Mouse (Mus musculus) CH12.LX (cell line): ENCODE measurements around the gene Phf23. TPM values are rescaled to one million over a fixed set of nuclear protein-coding genes. Genes with fewer than 3 reads are reported as not detected.

Experiments used
- DNase-seq: peaks from one replicate; pipeline ENCODE4 v3.0.0-alpha.2; 2013; ENCODE audit errors: extremely low read depth
- H3K27ac ChIP-seq: 2 replicates; pipeline ENCODE4 v1.5.1; 2012; ENCODE audit warnings: low read depth, mild to moderate bottlenecking, control low read depth, moderate library complexity; ENCODE audit not compliant: insufficient read depth
- H3K27me3 ChIP-seq: replicated peaks from 2 replicates; pipeline ENCODE3; 2012; ENCODE audit warnings: inconsistent platforms
- H3K36me3 ChIP-seq, 2 experiments: replicated peaks in 1 of 2; 2 replicates each; pipeline versions ENCODE3 to v1.6.1; 2012; ENCODE audit warnings: inconsistent platforms in 1 of 2, low read length in 1 of 2, mild to moderate bottlenecking in 1 of 2, mixed read lengths in 1 of 2, moderate library complexity in 1 of 2; ENCODE audit not compliant: control insufficient read depth in 1 of 2, insufficient read depth in 1 of 2
- H3K4me1 ChIP-seq, 2 experiments: 2 replicates each; pipeline ENCODE4 v1.6.1; 2012; ENCODE audit warnings: inconsistent platforms in 1 of 2, moderate library complexity in 1 of 2; ENCODE audit not compliant: insufficient read depth in 2 of 2, control insufficient read depth in 1 of 2
- H3K4me2 ChIP-seq: 2 replicates; pipeline ENCODE4 v1.6.1; 2012; ENCODE audit warnings: low read depth, mild to moderate bottlenecking, control low read depth; ENCODE audit not compliant: poor library complexity, insufficient read depth, severe bottlenecking
- H3K4me3 ChIP-seq, 3 experiments: fragments of 150-350 bp in 1 of 3; sonication (generic) in 1 of 3; replicated peaks in 1 of 3; 2 replicates each; pipeline versions ENCODE3 to v1.5.1; 2011 to 2012; ENCODE audit warnings: low read depth in 2 of 3, low read length in 2 of 3, mild to moderate bottlenecking in 2 of 3, moderate library complexity in 2 of 3, control low read depth in 1 of 3, improper control_type of control experiment in 1 of 3, inconsistent platforms in 1 of 3, mixed read lengths in 1 of 3; ENCODE audit not compliant: poor library complexity in 1 of 3
- H3K79me2 ChIP-seq: replicated peaks from 2 replicates; pipeline ENCODE4 v1.6.1; 2012; ENCODE audit warnings: mild to moderate bottlenecking, moderate library complexity; ENCODE audit not compliant: control insufficient read depth, poor library complexity, insufficient read depth, severe bottlenecking; ENCODE audit errors: extremely low read depth
- H3K9ac ChIP-seq: 2 replicates; pipeline ENCODE4 v1.6.1; 2012; ENCODE audit warnings: low read depth, mild to moderate bottlenecking, control low read depth, moderate library complexity; ENCODE audit not compliant: insufficient read depth
- H3K9me3 ChIP-seq: replicated peaks from 2 replicates; pipeline ENCODE3; 2012; ENCODE audit warnings: low read length, inconsistent platforms, mixed read lengths
- CHD1 ChIP-seq: IDR thresholded peaks from 2 replicates; pipeline ENCODE4 v1.6.1; 2012; ENCODE audit warnings: low read depth, low read length, improper control_type of control experiment, inconsistent platforms
- CTCF ChIP-seq, 2 experiments: IDR thresholded peaks in 1 of 2; conservative IDR thresholded peaks in 1 of 2; 2 replicates each; pipeline ENCODE4 v1.5.1; 2011 to 2012; ENCODE audit warnings: low read depth in 2 of 2, low read length in 2 of 2, improper control_type of control experiment in 1 of 2, inconsistent platforms in 1 of 2, mild to moderate bottlenecking in 1 of 2, moderate library complexity in 1 of 2
- E2F4 ChIP-seq: IDR thresholded peaks from 2 replicates; pipeline ENCODE4 v1.6.1; 2011; ENCODE audit warnings: low read depth, low read length, improper control_type of control experiment; ENCODE audit not compliant: insufficient replicate concordance
- ELF1 ChIP-seq: IDR thresholded peaks from 2 replicates; pipeline ENCODE4 v1.6.1; 2014; ENCODE audit warnings: low read depth, mild to moderate bottlenecking, inconsistent platforms, low read length, improper control_type of control experiment
- EP300 ChIP-seq: IDR thresholded peaks from 2 replicates; pipeline ENCODE4 v1.6.1; 2011; ENCODE audit warnings: low read length, improper control_type of control experiment
- GABPA ChIP-seq: IDR thresholded peaks from 2 replicates; pipeline ENCODE4 v1.6.1; 2012; ENCODE audit warnings: low read depth, low read length, improper control_type of control experiment, inconsistent platforms; ENCODE audit not compliant: insufficient replicate concordance
- IRF4 ChIP-seq: IDR thresholded peaks from 2 replicates; pipeline ENCODE4 v1.6.1; 2014; ENCODE audit warnings: low read depth, mild to moderate bottlenecking, inconsistent platforms, low read length, improper control_type of control experiment
- JUND ChIP-seq: conservative IDR thresholded peaks from 2 replicates; pipeline ENCODE4 v1.6.1; 2011; ENCODE audit warnings: low read depth, low read length, improper control_type of control experiment
- MAFK ChIP-seq: IDR thresholded peaks from 2 replicates; pipeline ENCODE4 v1.6.1; 2011; ENCODE audit warnings: low read length, improper control_type of control experiment; ENCODE audit not compliant: insufficient replicate concordance
- MAX ChIP-seq: IDR thresholded peaks from 2 replicates; pipeline ENCODE4 v1.6.1; 2011; ENCODE audit warnings: low read length, improper control_type of control experiment
- MAZ ChIP-seq: IDR thresholded peaks from 2 replicates; pipeline ENCODE4 v1.6.1; 2012; ENCODE audit warnings: low read depth, mild to moderate bottlenecking, inconsistent platforms, low read length, improper control_type of control experiment, moderate library complexity
- MXI1 ChIP-seq: IDR thresholded peaks from 2 replicates; pipeline ENCODE4 v1.6.1; 2011; ENCODE audit warnings: mild to moderate bottlenecking, low read depth, low read length, improper control_type of control experiment
- MYC ChIP-seq: IDR thresholded peaks from 2 replicates; pipeline ENCODE4 v1.6.1; 2011; ENCODE audit warnings: low read depth, mild to moderate bottlenecking, improper control_type of control experiment, low read length
- NELFE ChIP-seq: IDR thresholded peaks from 2 replicates; pipeline ENCODE4 v1.6.1; 2011; ENCODE audit warnings: low read depth, low read length, improper control_type of control experiment
- NRF1 ChIP-seq: IDR thresholded peaks from 2 replicates; pipeline ENCODE4 v1.6.1; 2014; ENCODE audit warnings: low read depth, mild to moderate bottlenecking, inconsistent platforms, low read length, improper control_type of control experiment, moderate library complexity
- POLR2AphosphoS2 ChIP-seq: IDR thresholded peaks from 2 replicates; pipeline ENCODE4 v1.6.1; 2011; ENCODE audit warnings: low read depth, low read length, improper control_type of control experiment
- RCOR1 ChIP-seq: conservative IDR thresholded peaks from 2 replicates; pipeline ENCODE4 v1.6.1; 2012; ENCODE audit warnings: low read depth, mild to moderate bottlenecking, inconsistent platforms, low read length, improper control_type of control experiment
- TCF12 ChIP-seq: IDR thresholded peaks from 2 replicates; pipeline ENCODE4 v1.6.1; 2014; ENCODE audit warnings: low read depth, mild to moderate bottlenecking, inconsistent platforms, low read length, improper control_type of control experiment
- USF1 ChIP-seq: IDR thresholded peaks from 2 replicates; pipeline ENCODE4 v1.6.1; 2014; ENCODE audit warnings: low read depth, mild to moderate bottlenecking, inconsistent platforms, low read length, improper control_type of control experiment
- ZKSCAN1 ChIP-seq: IDR thresholded peaks from 2 replicates; pipeline ENCODE4 v1.6.1; 2012; ENCODE audit warnings: low read depth, inconsistent platforms, low read length, improper control_type of control experiment, borderline replicate concordance
- ZMIZ1 ChIP-seq: IDR thresholded peaks from 2 replicates; pipeline ENCODE4 v1.6.1; 2012; ENCODE audit warnings: low read depth, mild to moderate bottlenecking, inconsistent platforms, low read length, improper control_type of control experiment
- ZNF384 ChIP-seq: IDR thresholded peaks from 2 replicates; pipeline ENCODE4 v1.6.1; 2012; ENCODE audit warnings: low read depth, low read length, improper control_type of control experiment, inconsistent platforms
- dilution Hi-C: fragments of 300-500 bp; cut with MboI; formaldehyde crosslinking; loops from 2 replicates; pipeline ENCODE4 v1.14.3; 2020; ENCODE audit warnings: low sequenced_read_pairs; ENCODE audit not compliant: extremely low pct_unique_long_range_greater_than_20kb, extremely low pct_ligation_motif_present
- in situ Hi-C: fragments of 300-500 bp; cut with MboI; formaldehyde crosslinking; loops from 3 replicates; pipeline ENCODE4 v1.14.3; 2019; ENCODE audit warnings: low sequenced_read_pairs, low pct_ligation_motif_present, low pct_unique_long_range_greater_than_20kb, mixed read lengths
- polyA plus RNA-seq: library from polyadenylated mRNA; unstranded; fragments of >175 nt; gene quantifications from 2 replicates; pipeline ENCODE4 v1.2.1, GENCODE M21; 2012; ENCODE audit warnings: low read depth; ENCODE audit not compliant: insufficient read length
- total RNA-seq, 2 experiments: library from RNA; depleted of rRNA; stranded (reverse); fragments of 300-350 nt in 1 of 2; fragments of >200 nt in 1 of 2; gene quantifications; 2 replicates each; pipeline ENCODE4 v1.2.3; 2012 to 2014

Phf23 gene
- total and polyA plus RNA-seq, 3 experiments: 67.2 to 93.2 (median 69.0) TPM

- Histone ChIP-seq H3K4me2 (no peak overlapping the region), H3K4me3 (no peak overlapping the region), H3K4me1 (peaks cover 2 to 33% of the 10 kb centered on the region in 2 experiments; a peak in 2 of 4 replicates), H3K27ac (no peak overlapping the region), H3K36me3 (peaks cover 47 to 74% of the 10 kb centered on the region in 2 experiments), H3K9me3 (peaks cover 2% of the 10 kb centered on the region), H3K9ac (no peak overlapping the region), H3K79me2 (peaks cover 20% of the 10 kb centered on the region), H3K27me3 (no peaks in the 10 kb centered on the region)
- in situ Hi-C loops (no loop called here), dilution Hi-C loops (no loop called here)
- DNase-seq: no peak
- TF ChIP-seq CTCF (conservative IDR thresholded peaks at IDR 0.05 in 1 of 2, IDR thresholded peaks at IDR 0.05 in 1 of 2; ENCODE audit: low read depth in 2 of 2, low read length in 2 of 2): no peak
- TF ChIP-seq POLR2AphosphoS2: no peak
These were observed 19.3 kb upstream of the Phf23 start for GRCm38 (mm10) chr11:69976271-69976670.

- Histone ChIP-seq H3K27ac (peak overlapping the region; percentile 71; the same call in 1 of the 2 replicates), H3K4me2 (peak overlapping the region; percentile 88), H3K27me3 (no peaks in the 10 kb centered on the region), H3K9me3 (peaks cover 2% of the 10 kb centered on the region), H3K79me2 (peaks cover 45% of the 10 kb centered on the region), H3K9ac (peak overlapping the region; percentile 89), H3K4me3 (peak overlapping the region; percentile 76 to 98 (median 82)), H3K36me3 (peaks cover 29 to 59% of the 10 kb centered on the region in 2 experiments), H3K4me1 (peaks cover 5 to 33% of the 10 kb centered on the region in 2 experiments)
- dilution Hi-C loops (no loop called here), in situ Hi-C loops (no loop called here)
- no peak for DNase-seq
- TF ChIP-seq IRF4 (no peak), NELFE (no peak; the same call in 1 of the 2 replicates), MAX (no peak), POLR2AphosphoS2 (no peak), NRF1 (no peak), E2F4 (no peak), ELF1 (no peak), CHD1 (no peak), MXI1 (no peak)
These were observed 15.8 kb upstream of the Phf23 start for GRCm38 (mm10) chr11:69979827-69980195.

- Histone ChIP-seq H3K79me2 (peaks cover 45% of the 10 kb centered on the region), H3K4me2 (peak overlapping the region; percentile 91; the same call in 1 of the 2 replicates), H3K4me1 (peaks cover 5 to 33% of the 10 kb centered on the region in 2 experiments), H3K36me3 (peaks cover 32 to 59% of the 10 kb centered on the region in 2 experiments), H3K9me3 (peaks cover 2% of the 10 kb centered on the region), H3K9ac (peak overlapping the region; percentile 89), H3K27me3 (no peaks in the 10 kb centered on the region), H3K27ac (peak overlapping the region; percentile 71), H3K4me3 (peak overlapping the region; percentile 76 to 98 (median 82))
- in situ Hi-C loops (no loop called here), dilution Hi-C loops (no loop called here)
- DNase-seq: peak; percentile 99
- TF ChIP-seq ZKSCAN1 (no peak), MYC (no peak), GABPA (peak; percentile 64; the same call in 1 of the 2 replicates), E2F4 (peak; percentile 68; the same call in 1 of the 2 replicates), MAZ (peak; percentile 71), ZMIZ1 (peak; percentile 61), RCOR1 (no peak), TCF12 (peak; percentile 88), EP300 (no peak), JUND (0 out of 2 replicates have a peak, but pooled peaks have one; percentile 7), USF1 (no peak), MAFK (no peak), NELFE (peak; percentile 72), IRF4 (peak; percentile 52; the same call in 1 of the 2 replicates), ZNF384 (peak; percentile 85), CTCF (conservative IDR thresholded peaks at IDR 0.05 in 1 of 2, IDR thresholded peaks at IDR 0.05 in 1 of 2; ENCODE audit: low read depth in 2 of 2, low read length in 2 of 2) (no peak)
These were observed 15.1 kb upstream of the Phf23 start for GRCm38 (mm10) chr11:69980196-69981140.
